Mouse (Mus musculus) frontal cortex, postnatal 25 days (tissue): ENCODE data around the gene Atp10b.

Source experiments
- DNase-seq, 2 experiments: peaks; one replicate each; pipeline ENCODE4 v3.0.0; 2022; ENCODE audit warnings: low spot score in 2 of 2

Atp10b gene

GRCm38 (mm10) chr11:43199358-43199757 lies 49.7 kb downstream of the Atp10b start:
- DNase-seq = no peak

GRCm38 (mm10) chr11:43200089-43200488 lies 50.4 kb downstream of the Atp10b start:
- no peak for DNase-seq

GRCm38 (mm10) chr11:43203580-43203979 lies 53.9 kb downstream of the Atp10b start:
- DNase-seq = no peak

- no peak for DNase-seq
Observed at GRCm38 (mm10) chr11:43213134-43213533, 63.5 kb downstream of the Atp10b start.

GRCm38 (mm10) chr11:43213740-43214139 lies 64.1 kb downstream of the Atp10b start:
- DNase-seq = no peak

GRCm38 (mm10) chr11:43217021-43217420 lies 67.3 kb downstream of the Atp10b start:
- peak in 1 of 2 experiments; percentile 18 for DNase-seq

DNA sequence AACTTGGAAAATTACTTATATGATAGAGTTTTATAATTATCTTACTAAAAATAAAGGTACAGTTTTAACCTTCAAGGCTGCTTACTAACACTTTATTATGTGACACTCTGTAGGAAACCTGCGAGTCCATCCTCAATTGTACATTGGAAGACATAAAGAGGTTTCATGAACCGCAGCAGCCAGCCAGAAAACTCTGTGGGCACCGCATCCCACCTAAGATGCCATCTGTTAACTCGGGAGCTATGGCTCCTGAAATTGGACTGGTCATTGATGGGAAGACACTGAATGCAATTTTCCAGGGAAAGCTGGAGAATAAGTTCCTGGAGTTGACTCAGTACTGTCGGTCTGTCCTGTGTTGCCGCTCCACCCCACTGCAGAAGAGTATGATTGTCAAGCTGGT lies 80.6 kb downstream of the Atp10b start:
- no peak for DNase-seq

DNA sequence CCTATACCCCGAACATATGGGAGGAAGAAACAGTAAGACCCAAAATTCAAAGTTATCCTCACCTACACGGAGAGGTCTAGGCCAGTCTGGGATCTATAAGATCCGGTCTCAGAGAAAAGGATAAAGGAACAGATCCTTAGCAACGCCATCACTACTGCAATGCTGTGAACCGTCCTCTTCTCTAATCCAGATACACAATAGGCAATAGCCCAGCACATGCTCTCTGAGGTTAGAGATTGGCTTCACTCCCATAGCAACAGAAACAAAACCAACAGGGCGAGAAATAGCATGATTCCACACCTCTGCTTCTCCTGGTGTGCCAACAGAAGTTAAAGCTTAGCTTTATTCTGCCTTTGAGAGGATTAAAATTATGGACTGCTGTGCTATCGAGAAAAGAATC lies 82.4 kb downstream of the Atp10b start:
- DNase-seq = no peak

DNA sequence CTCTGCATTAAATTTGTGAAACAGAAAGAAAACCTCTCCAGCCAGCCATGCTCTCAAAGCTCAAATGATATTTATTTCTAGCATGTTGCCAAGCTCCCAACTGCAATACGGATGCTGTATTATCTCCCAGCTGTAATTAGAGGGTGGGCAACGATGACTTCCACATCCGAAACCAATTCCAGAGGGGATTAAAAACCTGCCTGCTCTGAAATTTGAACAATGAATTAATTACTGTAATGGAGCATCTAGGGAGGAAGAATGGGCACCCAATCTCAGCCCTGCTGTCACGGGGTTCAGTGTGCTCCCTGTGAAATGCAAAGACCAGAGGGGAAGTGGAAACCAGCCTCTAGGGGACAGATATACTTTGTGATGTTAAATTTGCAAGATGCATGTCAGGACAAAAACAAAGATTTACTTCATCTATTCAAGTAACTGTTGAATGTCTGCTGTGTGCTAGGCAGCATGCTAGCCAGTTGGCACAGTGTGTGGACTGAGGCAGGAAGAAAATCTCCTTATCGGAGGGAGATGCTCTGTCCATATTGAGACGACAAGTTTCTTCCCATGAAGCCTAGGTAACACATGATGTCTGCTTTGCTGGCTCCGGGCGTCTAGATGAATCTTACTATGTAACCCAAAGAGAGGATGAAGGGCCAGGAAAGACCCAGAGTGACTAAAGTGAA lies 86.8 kb downstream of the Atp10b start:
- no peak for DNase-seq

- no peak for DNase-seq
Observed at GRCm38 (mm10) chr11:43239804-43240203, 90.1 kb downstream of the Atp10b start.

DNA sequence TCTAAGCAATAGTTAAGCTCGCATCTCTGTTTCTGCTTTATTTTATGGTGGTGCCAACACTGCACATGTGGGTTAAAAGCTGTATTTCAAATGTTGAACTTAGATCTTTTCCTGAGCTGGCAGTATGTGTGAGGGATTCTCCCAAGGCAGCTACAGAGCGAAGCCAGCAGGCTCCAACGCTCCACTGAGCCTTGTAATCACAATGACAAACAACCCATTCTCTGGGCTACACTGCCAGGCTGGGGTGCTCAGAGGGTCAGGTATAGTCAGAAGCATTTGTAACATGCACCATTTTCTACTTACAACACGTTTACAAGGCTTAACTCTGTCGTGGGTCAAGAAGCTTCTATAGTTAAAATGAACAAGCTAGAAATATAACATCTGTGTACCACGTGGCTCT lies 103.4 kb downstream of the Atp10b start:
- DNase-seq = no peak

DNA sequence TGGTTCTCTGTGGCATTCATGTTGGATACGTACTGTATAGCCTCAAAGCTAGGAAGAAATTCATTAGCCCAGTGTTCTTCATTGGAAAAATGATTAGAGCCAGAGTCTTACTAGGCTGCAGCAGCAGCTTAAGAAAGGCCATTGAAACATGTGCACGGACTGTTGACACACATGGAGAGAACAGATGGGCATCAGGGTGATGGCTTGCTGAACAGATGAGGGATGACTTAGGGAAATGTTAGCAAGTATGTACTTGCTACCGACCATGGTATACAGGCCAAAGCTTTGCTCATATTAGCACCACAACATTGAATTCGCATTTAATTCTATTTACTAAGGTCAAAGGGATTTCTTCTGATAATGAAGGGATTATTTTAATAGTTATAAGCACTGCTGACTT lies 105.6 kb downstream of the Atp10b start:
- DNase-seq = no peak

DNA sequence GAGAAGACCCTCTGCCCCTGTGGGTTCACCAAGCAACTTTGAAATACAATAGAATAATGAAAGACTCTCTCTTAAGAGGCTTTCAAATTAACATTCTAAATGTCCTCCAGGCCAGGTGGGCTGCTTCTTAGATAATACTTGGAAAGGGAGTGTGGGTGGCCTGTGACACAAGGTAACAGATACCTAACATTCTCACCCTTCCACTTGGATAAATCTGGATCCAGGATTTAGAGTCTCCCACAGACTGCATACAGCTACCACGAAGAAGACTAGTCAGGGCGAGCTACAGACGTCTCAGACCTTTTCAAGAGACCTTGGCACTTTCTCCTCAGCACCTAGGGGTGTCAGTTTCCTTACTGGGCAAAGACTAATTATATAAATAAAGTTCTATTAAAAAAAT lies 107.6 kb downstream of the Atp10b start:
- DNase-seq = no peak

GRCm38 (mm10) chr11:43257781-43258180 lies 108.1 kb downstream of the Atp10b start:
- no peak for DNase-seq

DNA sequence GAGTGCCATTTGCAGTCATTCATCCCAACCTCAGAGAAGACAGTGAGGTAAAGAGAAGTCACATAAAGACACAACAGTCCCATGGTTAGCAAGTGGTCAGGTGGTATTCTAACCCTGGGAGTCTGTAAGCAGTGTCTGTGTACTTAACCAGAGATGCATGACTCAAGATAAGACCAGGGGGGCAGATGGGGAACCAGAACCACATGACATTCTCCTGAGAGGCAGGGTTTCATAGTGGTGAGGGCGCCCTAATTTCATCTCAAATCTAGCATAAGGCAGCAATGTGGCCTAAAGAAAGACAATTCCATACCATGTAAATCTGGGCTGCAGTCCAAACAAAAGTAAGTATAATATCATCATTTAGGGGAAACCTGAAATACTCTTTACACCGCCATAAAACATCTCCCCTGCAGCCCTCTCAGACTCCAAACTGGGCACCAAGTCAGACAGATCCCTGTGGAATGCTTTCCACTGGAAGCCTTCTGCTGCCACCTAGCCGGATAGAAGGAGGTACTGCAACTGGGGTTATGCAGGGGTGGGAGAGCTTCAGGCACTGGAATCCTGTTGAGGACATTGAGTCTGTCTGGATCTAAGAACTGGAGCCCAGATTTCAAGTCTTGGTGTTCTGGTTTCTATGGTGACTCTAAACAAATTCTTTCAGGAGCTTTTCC lies 114.0 kb downstream of the Atp10b start:
- DNase-seq = peak; percentile 29 to 64

GRCm38 (mm10) chr11:43267505-43267904 lies 117.8 kb downstream of the Atp10b start:
- no peak for DNase-seq

- DNase-seq = no peak
Observed at GRCm38 (mm10) chr11:43269503-43270255, 120.0 kb downstream of the Atp10b start.

GRCm38 (mm10) chr11:43270256-43270806 lies 120.7 kb downstream of the Atp10b start:
- DNase-seq = no peak

DNA sequence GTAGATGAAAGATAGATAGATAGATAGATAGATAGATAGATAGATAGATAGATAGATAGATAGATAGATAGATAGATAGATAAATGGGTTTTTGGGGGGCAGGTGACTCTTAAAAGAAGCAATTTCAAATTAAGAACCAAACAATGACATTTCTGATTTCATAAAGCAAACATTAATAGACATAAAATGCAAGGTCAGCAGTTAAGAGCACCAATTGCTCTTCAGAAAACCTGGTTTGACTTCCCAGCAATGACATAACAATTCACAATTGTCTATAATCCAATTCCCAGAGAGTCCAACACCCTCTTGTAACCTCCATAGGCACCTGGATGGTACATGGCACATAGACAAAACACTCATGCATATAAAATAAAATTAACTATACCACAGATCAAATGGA lies 124.2 kb downstream of the Atp10b start:
- DNase-seq = no peak

- no peak for DNase-seq
Observed at GRCm38 (mm10) chr11:43297584-43297983, 147.9 kb downstream of the Atp10b start.

- DNase-seq = no peak
Observed at GRCm38 (mm10) chr11:43311000-43311399, 161.3 kb downstream of the Atp10b start.
